ENCODE assay signal across 7 mouse cellular contexts in the genomic region with DNA sequence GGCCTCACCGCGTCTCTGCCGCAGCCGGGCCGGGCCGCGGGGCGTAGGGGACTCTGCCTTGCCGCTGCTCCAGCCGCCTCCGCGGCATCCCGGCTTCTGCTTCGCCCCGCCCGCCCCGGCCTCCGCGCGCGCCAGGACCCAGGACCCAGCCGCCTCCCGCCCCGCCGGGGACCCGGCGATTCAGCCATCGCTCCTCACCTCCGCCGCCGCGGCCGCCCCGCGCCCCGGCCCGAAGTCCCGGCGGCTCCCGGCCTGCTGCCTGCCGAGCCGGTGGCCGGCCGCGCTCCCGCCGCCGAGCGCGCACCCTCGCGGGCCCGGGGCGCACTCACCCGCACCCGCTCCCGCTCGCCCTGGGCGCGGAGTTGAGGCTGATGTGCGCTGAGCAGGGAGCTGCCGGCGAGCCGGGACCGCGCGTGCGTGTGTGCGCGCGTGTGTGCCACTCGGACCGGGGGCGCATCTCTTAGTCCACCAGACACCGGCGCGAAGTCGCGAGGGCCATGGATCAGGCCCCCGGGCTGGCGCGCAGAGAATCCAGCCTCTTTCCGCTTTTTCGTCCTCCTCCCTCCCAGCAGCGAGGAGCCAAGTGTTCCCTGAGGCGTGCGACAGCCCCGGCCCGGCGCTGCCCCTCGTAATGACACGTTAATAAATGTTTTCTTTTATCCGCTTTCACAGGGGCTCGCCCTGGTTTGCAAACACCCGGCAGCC. TPM values are rescaled to one million over a fixed set of nuclear protein-coding genes. Genes with fewer than 3 reads are reported as not detected.
DNase-seq lines count a peak whose midpoint lies in the region; ATAC-seq and TF ChIP-seq lines count a peak whose summit lies in the region.

No protein-coding gene starts in this region.

- peak; percentile 26 for ATAC-seq in granulocyte monocyte progenitor cell, adult 5-6 weeks (replicated peaks; ENCODE audit: poor library complexity, severe bottlenecking)

- peak; percentile 65 for DNase-seq in lung, adult 2 months
- no peak for DNase-seq in lung, postnatal 25 days (ENCODE audit: low spot score)
- peak; percentile 61 for DNase-seq in brain, adult 2 months (ENCODE audit: low read depth, low spot score)
- no peak for DNase-seq in layer of hippocampus, adult 2 months (ENCODE audit: low spot score in 2 of 2)
- peak; percentile 35 for DNase-seq in lung, postnatal 14 days
- peak; percentile 67 for DNase-seq in right cerebral cortex, postnatal 25 days

- H3K27ac ChIP-seq in layer of hippocampus, adult 2 months = peak overlapping the region; percentile 85

- peak overlapping the region; percentile 59 for H3K4me3 ChIP-seq in lung, adult 2 months (replicated peaks; ENCODE audit: extremely low read depth, low read depth, low read length)
- peak overlapping the region; percentile 69 for H3K4me3 ChIP-seq in layer of hippocampus, adult 2 months

- H3K4me1 ChIP-seq in lung, adult 2 months (ENCODE audit: control insufficient read depth, insufficient read depth, low read length) = peaks cover 4% of the 10 kb centered on the region

- no peak for TF ChIP-seq CTCF in lung, adult 2 months (IDR thresholded peaks at IDR 0.05; ENCODE audit: insufficient read depth, low read length)
- TF ChIP-seq CTCF in layer of hippocampus, adult 2 months (conservative IDR thresholded peaks at IDR 0.05) = no peak

- under 1% methylated on average over 72 of the region's 95 CpGs for WGBS in lung, adult 2 months

- no peak for TF ChIP-seq POLR2A in lung, adult 2 months (IDR thresholded peaks at IDR 0.05; ENCODE audit: borderline replicate concordance, extremely low read depth, low read depth, low read length)

RNA-seq across cellular contexts. Expression of gene Sulf2, which starts 0.6 kb away (rescaled TPM):
- 37.6 and 44.2 TPM in 2 replicates for polyA plus RNA-seq in lung, adult 2 months (2012; rRNA removed)
- 0.26 and 1.1 TPM in 2 replicates for total RNA-seq in granulocyte monocyte progenitor cell, adult 5-6 weeks (2014; fragmentation: Nextera tagmentation)
- total RNA-seq in granulocyte monocyte progenitor cell, adult 5-6 weeks (2017) = 0.78 and 1.9 TPM in 2 replicates
- 100 to 1,000 TPM in 1 of 2 experiments, 10 to 100 TPM in 1; 93.2 to 114 TPM for total RNA-seq in layer of hippocampus, adult 2 months (2021)

Comparison
In these comparisons a context has a peak if more than half of its experiments do, and no peak if none do; other contexts are left out.
1. DNase-seq: peak in lung, adult 2 months (single experiment), brain, adult 2 months (single experiment), lung, postnatal 14 days (single experiment) and right cerebral cortex, postnatal 25 days (single experiment); none in lung, postnatal 25 days (single experiment) and layer of hippocampus, adult 2 months (0 of 2).
2. RNA of gene Sulf2, which starts 0.6 kb away (total RNA-seq): 93.2 to 114 TPM in layer of hippocampus, adult 2 months; 0.26 to 1.9 TPM in granulocyte monocyte progenitor cell, adult 5-6 weeks; every median in the first group is over 10 times any median in the second.